Mouse (Mus musculus): ENCODE measurements around the gene Psg16.

Gene Psg16

GRCm38 (mm10) chr7:17073904-17074615, at the start of gene Psg16:
Gene Psg16 (plus strand): TSS chr7:17074040.
- DNase-seq (ENCODE audit: low read depth, low spot score): peak; percentile 86

- DNase-seq (ENCODE audit: low read depth, low spot score): no peak
These were observed 49.7 kb upstream of the Psg16 start for GRCm38 (mm10) chr7:17024141-17024540.

- no peak for DNase-seq (ENCODE audit: low read depth, low spot score)
These were observed 48.9 kb upstream of the Psg16 start for GRCm38 (mm10) chr7:17024814-17025504.

- DNase-seq (ENCODE audit: low read depth, low spot score): no peak
These were observed 48.3 kb upstream of the Psg16 start for GRCm38 (mm10) chr7:17025505-17025894.

GRCm38 (mm10) chr7:17025896-17026622, 47.8 kb upstream of the Psg16 start:
- no peak for DNase-seq (ENCODE audit: low read depth, low spot score)

GRCm38 (mm10) chr7:17026710-17027587, 46.9 kb upstream of the Psg16 start:
- DNase-seq (ENCODE audit: low read depth, low spot score): peak; percentile 89

GRCm38 (mm10) chr7:17027588-17028343, 46.1 kb upstream of the Psg16 start, which contains the start of gene Ppp5c:
Gene Ppp5c (minus strand): TSS chr7:17027924.
- peak; percentile 97 for DNase-seq (ENCODE audit: low read depth, low spot score)

GRCm38 (mm10) chr7:17028923-17029322, 44.9 kb upstream of the Psg16 start:
- DNase-seq (ENCODE audit: low read depth, low spot score): no peak

- no peak for DNase-seq (ENCODE audit: low read depth, low spot score)
These were observed 43.6 kb upstream of the Psg16 start for GRCm38 (mm10) chr7:17030239-17030638.

- DNase-seq (ENCODE audit: low read depth, low spot score): no peak
These were observed 35.7 kb upstream of the Psg16 start for GRCm38 (mm10) chr7:17038018-17038695.

GRCm38 (mm10) chr7:17039373-17039772, 34.5 kb upstream of the Psg16 start:
- DNase-seq (ENCODE audit: low read depth, low spot score): no peak

GRCm38 (mm10) chr7:17045743-17046142, 28.1 kb upstream of the Psg16 start:
- no peak for DNase-seq (ENCODE audit: low read depth, low spot score)

GRCm38 (mm10) chr7:17047041-17047682, 26.7 kb upstream of the Psg16 start:
- DNase-seq (ENCODE audit: low read depth, low spot score): peak; percentile 63

GRCm38 (mm10) chr7:17048431-17049190, 25.2 kb upstream of the Psg16 start:
- DNase-seq (ENCODE audit: low read depth, low spot score): no peak

GRCm38 (mm10) chr7:17050491-17050890, 23.3 kb upstream of the Psg16 start:
- DNase-seq (ENCODE audit: low read depth, low spot score): no peak

GRCm38 (mm10) chr7:17050933-17051594, 22.8 kb upstream of the Psg16 start:
- peak; percentile 83 for DNase-seq (ENCODE audit: low read depth, low spot score)

- DNase-seq (ENCODE audit: low read depth, low spot score): no peak
These were observed 19.4 kb upstream of the Psg16 start for GRCm38 (mm10) chr7:17054325-17054989.

Measured in ZHBTc4 (cell line).